Mouse (Mus musculus) ES-Bruce4 (cell line): ENCODE results near the gene Gm11564.
"Not testable (repeated sequence)": the region's sequence is repeated elsewhere in the genome, so short reads cannot be mapped to it uniquely, and the experiment has no call there.

ENCODE experiments used
- CTCF ChIP-seq: IDR thresholded peaks from one replicate; pipeline ENCODE4 v1.8.1; 2011; ENCODE audit warnings: low read depth, low read length
- POLR2A ChIP-seq: IDR thresholded peaks from one replicate; pipeline ENCODE4 v1.8.1; 2011; ENCODE audit warnings: low read length; ENCODE audit not compliant: insufficient read depth

DNA sequence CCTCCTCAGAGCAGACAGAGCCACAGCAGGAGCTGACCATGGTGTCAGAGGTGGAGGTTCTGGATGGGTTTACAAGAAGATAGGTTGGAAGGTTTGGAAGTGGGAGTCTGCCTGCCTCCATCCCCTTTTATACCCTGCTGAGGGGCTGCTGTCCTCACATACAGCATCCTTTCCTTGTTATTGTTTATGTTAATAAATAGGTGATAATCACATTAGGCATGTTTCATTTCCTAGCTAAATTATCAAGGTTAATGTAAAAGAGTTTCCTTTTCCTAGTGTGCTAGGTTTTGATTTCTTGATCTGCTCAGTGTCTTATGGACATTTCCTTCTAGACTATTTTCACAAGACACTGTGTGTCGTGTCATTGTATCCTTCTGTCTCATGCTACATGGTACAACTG lies 11.1 kb downstream of the Gm11564 start, which contains the start of gene Gm11554:
- TF ChIP-seq CTCF, POLR2A: not testable (repeated sequence)
